Mouse (Mus musculus) embryonic fibroblast, embryonic 13.5 days (primary cell): ENCODE data around the gene Tcl1b3.

ENCODE experiments used
- CTCF ChIP-seq: IDR thresholded peaks from 2 replicates; pipeline ENCODE4 v1.5.1; 2011; ENCODE audit warnings: mild to moderate bottlenecking, control low read depth, low read length, moderate library complexity, borderline replicate concordance; ENCODE audit not compliant: insufficient read depth
- POLR2A ChIP-seq: IDR thresholded peaks from 2 replicates; pipeline ENCODE4 v1.6.1; 2011; ENCODE audit warnings: low read depth, mild to moderate bottlenecking, control low read depth, low read length, moderate library complexity

GRCm38 (mm10) chr12:105207071-105207470 lies 16.2 kb downstream of the Tcl1b3 start:
- TF ChIP-seq CTCF (no peak), POLR2A (no peak)
